Mouse (Mus musculus) T-cell, adult 2 months (primary cell): ENCODE data around the gene Zbtb9.

ENCODE experiments used
- DNase-seq: peaks from one replicate; pipeline ENCODE4 v3.0.0; 2022; ENCODE audit warnings: low spot score

The Zbtb9 gene

DNA sequence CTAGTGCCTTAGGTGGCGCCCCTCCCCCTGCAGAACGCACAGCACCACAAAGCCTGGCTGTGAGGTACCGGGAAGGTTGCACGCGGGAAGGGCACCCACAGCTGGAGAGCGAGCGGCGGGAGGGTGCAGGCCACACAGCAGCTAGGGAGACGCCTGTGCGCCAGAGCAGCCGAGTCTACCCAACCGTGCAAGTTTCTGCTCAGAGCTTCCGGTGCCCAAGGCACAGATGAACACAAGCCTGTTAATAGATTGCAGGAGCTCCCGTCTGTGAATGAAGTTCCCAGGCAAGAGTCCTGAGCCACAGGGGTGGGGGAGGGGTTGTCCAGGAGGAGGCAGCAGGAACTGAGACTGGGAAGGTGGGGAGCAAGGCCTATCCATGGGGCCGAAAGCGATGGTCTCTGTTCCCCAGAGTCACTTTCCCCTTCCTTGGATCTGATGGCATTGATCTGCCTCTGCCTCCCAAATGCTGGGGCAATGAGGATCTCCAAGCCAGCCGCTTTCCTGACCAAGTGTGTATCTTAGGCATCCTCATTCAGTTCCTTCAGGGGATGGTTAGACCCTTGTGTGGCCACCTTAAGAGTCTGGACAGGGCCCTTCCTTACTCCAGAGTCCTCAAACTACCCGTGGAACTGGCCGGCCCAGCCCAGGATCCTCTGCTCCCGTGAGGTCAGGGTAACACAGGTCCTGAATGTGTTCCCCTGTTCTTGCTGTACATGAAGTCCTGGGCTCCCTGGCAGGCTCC, 67.5 kb downstream of the Zbtb9 start:
- DNase-seq: no peak

DNA sequence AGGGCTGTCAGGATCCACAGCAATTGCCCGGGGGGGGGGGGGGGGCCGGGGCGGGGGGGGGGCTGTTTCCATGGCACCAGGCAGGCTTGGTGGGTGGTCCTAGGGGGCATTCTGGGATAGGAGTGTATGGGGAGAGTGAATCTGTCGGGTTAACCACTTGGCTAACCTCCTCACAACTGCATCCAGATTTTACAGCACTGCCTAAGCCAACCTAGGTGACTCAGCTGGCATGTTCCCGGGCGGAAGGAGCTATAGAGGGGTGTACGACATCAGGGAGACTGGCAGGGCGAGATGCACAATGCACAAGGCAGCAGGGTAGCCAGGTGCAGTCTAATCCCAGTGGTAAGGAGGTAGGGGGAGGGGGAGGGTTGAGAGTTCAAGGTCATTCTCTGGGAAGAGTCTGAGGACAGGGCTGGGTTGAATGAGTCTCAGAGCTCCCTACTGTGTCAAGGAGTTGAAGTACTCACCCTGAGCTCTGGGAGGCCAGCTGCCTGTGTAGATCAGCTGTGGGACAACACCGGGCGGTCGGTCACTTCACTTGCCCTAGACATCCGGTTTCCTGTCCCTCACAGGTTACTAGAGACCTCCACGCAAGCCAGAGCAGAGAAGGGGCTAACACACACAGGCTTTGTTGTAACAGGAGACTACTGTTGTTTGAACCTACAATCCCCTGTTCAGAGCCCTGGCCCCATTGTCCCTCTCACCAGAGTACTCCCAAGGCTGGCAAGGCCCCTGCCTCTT, 68.2 kb downstream of the Zbtb9 start:
- DNase-seq: no peak

DNA sequence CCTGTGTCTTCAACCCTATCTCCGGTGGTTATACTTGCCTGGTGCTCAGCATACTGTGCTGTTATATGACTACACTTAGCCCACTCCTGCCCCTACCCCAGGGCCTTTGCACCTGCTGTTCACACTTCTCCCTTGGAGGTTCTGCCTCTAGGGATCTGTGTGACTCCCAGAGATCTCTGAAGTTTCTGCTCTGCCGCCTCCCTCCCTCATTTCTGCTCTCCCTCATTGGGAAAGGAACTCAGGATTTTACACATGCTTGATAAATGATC, 68.8 kb downstream of the Zbtb9 start:
- no peak for DNase-seq

- no peak for DNase-seq
Observed at GRCm38 (mm10) chr17:27042840-27043239, 69.9 kb downstream of the Zbtb9 start.

GRCm38 (mm10) chr17:27045164-27045563, 72.2 kb downstream of the Zbtb9 start:
- DNase-seq: no peak

DNA sequence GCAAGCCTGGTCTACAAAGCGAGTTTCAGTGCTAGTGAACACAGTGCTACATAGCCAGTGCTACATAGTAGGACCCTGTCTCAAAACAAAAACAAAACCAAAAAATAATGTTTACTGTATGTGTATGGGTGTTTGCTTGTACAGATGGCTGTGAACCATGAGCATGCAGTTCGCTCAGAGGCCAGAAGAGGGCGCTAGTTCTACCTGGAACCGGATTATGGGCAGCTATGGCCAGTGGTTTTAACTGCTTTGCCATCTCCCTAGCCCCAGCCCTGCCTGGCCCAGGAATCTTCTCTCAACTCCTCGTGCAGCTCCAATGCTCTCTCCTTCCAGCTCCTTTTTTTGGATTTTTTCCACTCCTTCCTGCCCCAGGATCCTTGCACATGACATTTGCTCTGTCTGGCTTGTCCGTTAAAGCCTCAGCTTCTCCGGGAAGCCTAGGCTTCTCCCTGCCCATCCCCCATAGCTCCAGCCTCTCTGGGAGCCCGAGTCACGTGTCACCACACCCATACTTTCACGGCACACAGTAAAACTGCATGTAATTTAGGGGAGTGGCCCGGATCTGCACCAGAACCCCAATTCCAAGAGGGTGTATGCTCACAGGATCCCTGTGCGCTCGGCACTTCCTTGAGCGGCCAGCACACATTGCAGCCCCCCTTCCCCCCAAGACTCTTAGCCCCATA, 74.9 kb downstream of the Zbtb9 start:
- no peak for DNase-seq

DNA sequence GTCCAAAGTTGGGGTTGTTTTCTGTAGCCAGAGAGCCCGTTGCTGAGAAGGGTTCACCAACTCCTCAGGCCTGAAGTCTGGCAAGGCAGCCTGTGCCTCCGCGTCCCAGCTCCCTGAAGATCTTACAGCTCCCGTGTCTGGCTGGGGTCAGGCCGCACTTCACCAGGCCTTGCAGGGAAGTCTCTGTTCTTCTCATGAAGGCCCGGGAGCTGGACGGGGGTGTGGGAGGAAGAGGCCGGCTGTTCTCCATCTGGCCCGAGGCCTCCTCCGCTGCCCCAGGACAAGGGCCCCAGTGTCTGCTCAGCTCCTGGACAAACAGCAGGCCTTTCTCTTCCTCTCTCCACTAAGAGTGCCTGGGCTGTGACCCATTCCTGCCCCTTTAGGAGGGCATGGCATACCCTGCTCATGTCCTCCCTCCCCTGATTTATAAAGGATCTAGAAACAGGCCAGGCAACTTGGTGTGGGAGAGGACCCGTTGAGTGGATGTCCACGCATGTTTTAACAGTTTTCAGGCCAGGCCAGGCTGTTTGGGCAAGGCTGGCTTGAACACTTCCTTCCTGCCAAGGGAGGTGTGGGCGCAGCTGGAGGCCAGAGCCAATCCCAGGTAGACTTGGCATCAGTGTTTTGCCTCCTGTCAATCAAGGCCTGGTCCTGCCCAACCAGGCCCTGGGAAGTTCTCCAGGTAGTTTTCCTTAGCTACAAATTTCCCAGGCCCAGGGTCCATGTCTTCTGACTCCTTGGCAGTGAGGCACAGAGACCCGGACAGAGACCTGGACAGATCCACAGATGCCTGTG, 75.7 kb downstream of the Zbtb9 start:
- DNase-seq: no peak

- no peak for DNase-seq
Observed at GRCm38 (mm10) chr17:27050853-27051252, 77.9 kb downstream of the Zbtb9 start.

- no peak for DNase-seq
Observed at GRCm38 (mm10) chr17:27051514-27051913, 78.5 kb downstream of the Zbtb9 start.

- peak; percentile 85 for DNase-seq
Observed at GRCm38 (mm10) chr17:27056170-27056569, 83.2 kb downstream of the Zbtb9 start.

DNA sequence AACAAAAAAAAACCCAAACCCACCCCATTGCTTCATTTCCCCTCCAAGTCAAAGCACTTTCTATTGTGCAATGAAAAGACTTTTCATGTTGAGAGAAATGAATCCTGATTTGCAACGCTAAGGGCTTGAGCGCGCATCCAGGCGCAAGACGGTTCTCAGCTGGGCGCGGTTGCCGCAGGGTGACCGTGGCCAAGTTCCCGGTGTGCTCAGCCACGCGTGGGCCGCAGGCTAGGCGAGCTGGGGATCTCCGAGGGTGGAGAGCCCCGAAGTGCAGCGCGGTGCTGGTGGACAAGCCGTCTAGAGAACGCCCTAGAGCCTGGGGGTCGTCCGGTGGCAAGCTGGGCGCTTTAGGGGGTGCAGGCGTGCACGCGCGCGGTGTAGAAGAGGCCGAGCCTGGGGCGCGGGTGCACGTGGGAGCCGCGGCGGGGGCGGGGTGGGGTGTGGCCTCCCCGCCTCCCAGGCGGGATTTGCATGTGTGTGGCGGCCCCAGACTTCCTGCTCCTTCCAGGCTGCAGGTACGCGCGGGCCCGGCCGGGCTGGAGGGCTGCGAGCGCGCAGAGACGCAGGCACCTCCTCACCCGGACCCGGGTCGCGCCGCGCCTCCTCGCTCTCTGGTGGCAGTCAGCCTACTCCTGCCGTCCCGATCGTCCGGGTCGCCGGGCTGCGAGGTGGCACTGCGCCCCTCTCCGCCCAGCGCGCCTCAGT, 84.0 kb downstream of the Zbtb9 start, which contains the start of gene Itpr3:
TSS of gene Itpr3 (plus strand) at position 493 of the 705 bp plus-strand sequence.
- peak; percentile 81 for DNase-seq

DNA sequence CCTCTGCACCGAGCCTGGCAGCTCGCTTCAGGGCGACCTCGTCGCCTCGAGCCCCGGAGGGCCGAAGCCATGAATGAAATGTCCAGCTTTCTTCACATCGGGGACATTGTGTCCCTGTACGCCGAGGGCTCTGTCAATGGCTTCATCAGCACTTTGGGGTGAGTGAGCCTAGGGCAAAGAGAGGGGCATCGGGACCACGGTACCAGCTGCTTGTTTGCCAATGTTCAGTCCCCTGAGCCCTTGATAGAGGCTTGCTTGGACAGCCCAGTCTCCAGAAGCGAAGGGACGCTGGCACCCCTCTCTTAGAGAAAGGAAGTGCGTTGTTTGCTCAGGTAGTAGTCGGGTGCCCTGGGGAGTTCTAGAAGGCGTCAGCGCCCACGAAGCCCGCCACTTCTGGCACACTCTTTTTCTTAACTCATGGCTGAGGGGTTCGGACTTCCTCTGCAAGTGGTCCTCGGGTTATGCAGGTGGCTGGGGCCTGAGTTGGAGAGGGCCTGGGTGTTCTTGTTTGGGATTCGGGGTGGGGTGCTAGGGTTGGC, 84.6 kb downstream of the Zbtb9 start:
- peak; percentile 25 for DNase-seq
